Comparison of ENCODE assay signal across 9 mouse cellular contexts in genomic region chr8:34689825-34690493, GRCm38 (mm10).
DNase-seq lines count a peak whose midpoint lies in the region; ATAC-seq and TF ChIP-seq lines count a peak whose summit lies in the region.
"Had no signal": no experiment of that assay in that cellular context is flagged by ENCODE, and none has a peak within 500 bp of the region (broad histone marks: within the 10 kb centered on the region; RNA-seq: fewer than 3 reads in every experiment).

No protein-coding gene starts in this region.

- H3K4me3 ChIP-seq in heart, embryonic 11.5 days (ENCODE audit: low read depth, low read length) = peak overlapping the region; percentile 34
- 0 out of 4 replicates have a peak overlapping the region, but pooled peaks of 1 of the 2 experiments have one; percentile 2 for H3K4me3 ChIP-seq in liver, embryonic 14.5 days (ENCODE audit: insufficient read depth in 1 of 2, low read depth in 2 of 2, low read length in 2 of 2)
- 0 out of 2 replicates have a peak overlapping the region, but pooled peaks have one; percentile 6 for H3K4me3 ChIP-seq in neural tube, embryonic 13.5 days
- H3K4me3 ChIP-seq: erythroblast, embryonic 14.5 days had no signal

- no peaks in the 10 kb centered on the region for H3K4me1 ChIP-seq in heart, embryonic 11.5 days (ENCODE audit: control insufficient read depth, insufficient read depth, low read length)
- H3K4me1 ChIP-seq in liver, embryonic 14.5 days (replicated peaks; ENCODE audit: control insufficient read depth in 2 of 2, insufficient read depth in 2 of 2, low read length in 1 of 2) = peaks cover 0 to 2% of the 10 kb centered on the region in 2 experiments; a peak in 1 of 4 replicates
- peaks cover 21% of the 10 kb centered on the region for H3K4me1 ChIP-seq in neural tube, embryonic 13.5 days (replicated peaks)

- no peak overlapping the region for H3K9ac ChIP-seq in heart, embryonic 11.5 days (ENCODE audit: low read depth, low read length)
- no peak overlapping the region for H3K9ac ChIP-seq in liver, embryonic 14.5 days (replicated peaks)
- H3K9ac ChIP-seq in neural tube, embryonic 13.5 days = no peak overlapping the region

- DNase-seq in heart, adult 18-20 months = peak; percentile 32 to 38
- DNase-seq in heart, postnatal 25 days (ENCODE audit: low spot score) = no peak
- DNase-seq in liver, embryonic 14.5 days (ENCODE audit: low read depth in 3 of 3, low spot score in 3 of 3) = no peak
- DNase-seq in adrenal gland, postnatal 14 days = no peak
- no peak for DNase-seq in urinary bladder, postnatal 4 days (ENCODE audit: low spot score in 2 of 2)

- TF ChIP-seq EP300 in liver, embryonic 14.5 days (IDR thresholded peaks at IDR 0.05; ENCODE audit: low read depth) = no peak

- ATAC-seq in heart, embryonic 11.5 days (replicated peaks; ENCODE audit: insufficient number of reproducible peaks, low FRiP score, low TSS enrichment) = no peak
- ATAC-seq in liver, embryonic 14.5 days (ENCODE audit: insufficient read depth) = no peak
- ATAC-seq in neural tube, embryonic 13.5 days (ENCODE audit: low read depth) = no peak
- no peak for ATAC-seq in inflammation-experienced regulatory T-cells, adult 6 months

- 11% methylated on average over 9 of the region's 9 CpGs for WGBS in heart, embryonic 11.5 days (ENCODE audit: insufficient replicate concordance)
- 12% methylated on average over 9 of the region's 9 CpGs for WGBS in liver, embryonic 14.5 days (ENCODE audit: insufficient replicate concordance)
- 29% methylated on average over 9 of the region's 9 CpGs for WGBS in neural tube, embryonic 13.5 days

- H3K9me3 ChIP-seq in heart, embryonic 11.5 days (replicated peaks; ENCODE audit: control insufficient read depth, low read length) = no peaks in the 10 kb centered on the region
- H3K9me3 ChIP-seq in liver, embryonic 14.5 days (ENCODE audit: control insufficient read depth, low read length) = no peaks in the 10 kb centered on the region
- H3K9me3 ChIP-seq in neural tube, embryonic 13.5 days = no peaks in the 10 kb centered on the region

- peak overlapping the region; percentile 64 for H3K4me2 ChIP-seq in heart, embryonic 11.5 days
- peak overlapping the region; percentile 46 for H3K4me2 ChIP-seq in liver, embryonic 14.5 days (ENCODE audit: low read depth)
- peak overlapping the region; percentile 45 for H3K4me2 ChIP-seq in neural tube, embryonic 13.5 days

- intact Hi-C loops in heart, postnatal 25 days (cut with DNase I) = no loop called here

- no peak overlapping the region for H3K27ac ChIP-seq in heart, embryonic 11.5 days (ENCODE audit: low read depth, low read length)
- no peak overlapping the region for H3K27ac ChIP-seq in liver, embryonic 14.5 days
- no peak overlapping the region for H3K27ac ChIP-seq in neural tube, embryonic 13.5 days (replicated peaks)

- peaks cover 5% of the 10 kb centered on the region; the same call in 1 of the 2 replicates for H3K27me3 ChIP-seq in heart, embryonic 11.5 days (ENCODE audit: control insufficient read depth, insufficient read depth, low read length)
- no peaks in the 10 kb centered on the region; the same call in 1 of the 2 replicates for H3K27me3 ChIP-seq in liver, embryonic 14.5 days (ENCODE audit: control insufficient read depth, insufficient read depth, low read length)
- 0 out of 2 replicates have a peak, but pooled peaks cover 3% of the 10 kb centered on the region for H3K27me3 ChIP-seq in neural tube, embryonic 13.5 days

- no peaks in the 10 kb centered on the region for H3K36me3 ChIP-seq in heart, embryonic 11.5 days (ENCODE audit: control insufficient read depth, insufficient read depth, low read length)
- H3K36me3 ChIP-seq in liver, embryonic 14.5 days (replicated peaks; ENCODE audit: control insufficient read depth, insufficient read depth, low read depth) = no peaks in the 10 kb centered on the region
- no peaks in the 10 kb centered on the region for H3K36me3 ChIP-seq in neural tube, embryonic 13.5 days

- no peak for TF ChIP-seq CTCF in liver, embryonic 14.5 days (IDR thresholded peaks at IDR 0.05; ENCODE audit: low read depth)

Comparison
In these comparisons a context has a peak if more than half of its experiments do, and no peak if none do; other contexts are left out.
1. DNase-seq: peak in heart, adult 18-20 months (2 of 2); none in heart, postnatal 25 days (single experiment), liver, embryonic 14.5 days (0 of 3), adrenal gland, postnatal 14 days (single experiment) and urinary bladder, postnatal 4 days (0 of 2).
2. Peak in every context shown above with its lines, with median percentiles within 50 percentile points of each other: H3K4me2 ChIP-seq.